Mouse (Mus musculus): Measurements from ENCODE around the gene Zfp955a. TPM values are rescaled to one million over a fixed set of nuclear protein-coding genes. Genes with fewer than 3 reads are reported as not detected.
"Not testable (repeated sequence)": the region's sequence is repeated elsewhere in the genome, so short reads cannot be mapped to it uniquely, and the experiment has no call there.

Zfp955a gene
- total RNA-seq (2021) = 1 to 10 TPM; 5.0 to 5.1 TPM
- long read RNA-seq, experiment 1, partial matches to known transcripts = 0 of 1 reads
- long read RNA-seq, experiment 1, other reads (novel, unspliced or antisense) = 1 of 1 reads
- long read RNA-seq, experiment 2, partial matches to known transcripts = 0 of 4 reads
- long read RNA-seq, experiment 2, other reads (novel, unspliced or antisense) = 0 of 4 reads

DNA sequence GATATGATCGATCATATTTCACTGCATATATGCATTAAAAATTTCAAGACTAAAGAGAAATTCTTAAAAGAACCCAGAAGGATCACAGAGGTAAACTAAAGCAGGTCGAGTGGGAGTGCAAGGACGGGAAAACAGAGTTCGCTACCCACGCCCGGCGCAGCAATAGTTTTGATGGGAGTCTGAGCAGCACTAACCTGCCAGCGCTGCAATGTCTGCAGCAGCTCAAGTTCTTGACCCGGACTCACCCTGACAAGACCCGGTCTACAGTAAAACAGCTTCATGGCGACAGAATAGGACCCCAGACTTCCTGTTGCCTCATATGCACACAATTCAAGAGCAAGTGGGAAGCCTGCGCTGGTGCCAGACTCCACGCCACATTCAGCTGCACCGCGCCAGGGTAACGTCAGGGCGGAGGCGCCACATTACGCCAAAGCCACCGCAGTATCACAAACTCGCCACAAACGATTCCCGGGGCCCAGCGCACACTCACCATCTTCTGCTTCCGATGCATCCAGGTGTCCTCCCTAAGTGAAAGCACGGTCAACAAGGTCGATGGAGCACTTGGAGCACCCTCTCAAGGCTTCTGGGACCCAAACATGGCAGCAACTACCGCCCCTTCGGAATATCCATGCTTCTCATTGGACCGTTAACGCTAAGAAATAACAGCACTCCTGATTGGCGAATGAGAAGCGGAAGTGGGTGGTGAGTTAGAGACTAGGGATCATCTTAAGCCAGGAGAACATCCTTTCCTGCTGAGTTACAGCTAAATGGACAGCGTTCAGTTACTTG is at the start of gene Zfp955a:
Zfp955a (minus strand) TSS at position 616 of the 789 bp plus-strand sequence.
- DNase-seq = not testable (repeated sequence)

GRCm38 (mm10) chr17:33289876-33290149 is 34.9 kb upstream of the Zfp955a start:
- not testable (repeated sequence) for DNase-seq

- not testable (repeated sequence) for DNase-seq
Measured at GRCm38 (mm10) chr17:33289039-33289875, 34.3 kb upstream of the Zfp955a start, which contains the start of gene Zfp955b. Gene Zfp955b, plus strand, starts transcription at chr17:33289544.

DNA sequence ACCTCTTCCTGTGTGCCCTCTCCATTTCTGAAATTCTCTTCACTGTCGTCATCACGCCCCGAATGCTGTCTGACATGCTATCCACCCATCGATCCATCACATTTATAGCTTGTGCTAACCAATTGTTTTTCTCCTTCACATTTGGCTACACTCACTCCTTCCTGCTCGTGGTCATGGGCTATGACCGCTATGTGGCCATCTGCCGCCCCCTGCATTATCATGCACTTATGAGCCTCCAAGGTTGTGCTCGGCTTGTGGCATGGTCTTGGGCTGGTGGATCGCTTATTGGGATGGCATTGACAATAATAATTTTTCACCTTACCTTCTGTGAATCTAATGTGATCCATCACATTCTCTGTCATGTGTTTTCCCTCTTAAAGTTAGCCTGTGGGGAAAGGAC is 14.0 kb upstream of the Zfp955a start:
- no peak for DNase-seq

GRCm38 (mm10) chr17:33264376-33264775 is 9.4 kb upstream of the Zfp955a start, which contains the start of gene Olfr63:
Gene Olfr63, plus strand, starts transcription at chr17:33264676.
- no peak for DNase-seq

- DNase-seq = not testable (repeated sequence)
Measured at GRCm38 (mm10) chr17:33255319-33255657, 343 bp upstream of the Zfp955a start.

GRCm38 (mm10) chr17:33236646-33237045 is 18.3 kb downstream of the Zfp955a start:
- DNase-seq = not testable (repeated sequence)

DNA sequence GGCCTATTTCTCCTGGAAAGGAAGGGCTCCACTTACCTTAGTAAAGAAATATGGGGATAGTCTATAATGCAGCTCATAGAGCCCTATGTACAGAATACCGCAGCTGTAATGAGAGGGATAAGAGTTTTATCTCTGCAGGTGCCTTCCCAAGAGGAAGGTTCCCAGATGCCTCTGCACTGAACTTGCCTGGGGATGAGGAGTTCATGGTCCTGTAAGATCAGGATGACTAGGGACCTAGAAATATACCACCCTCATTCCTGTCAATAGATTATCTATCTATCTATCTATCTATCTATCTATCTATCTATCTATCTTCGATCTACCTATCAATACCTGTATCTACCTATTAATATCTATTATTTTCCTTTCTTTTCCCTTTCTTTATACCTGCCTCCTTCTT is 33.4 kb downstream of the Zfp955a start, which contains the start of gene Olfr1564:
Olfr1564 (minus strand) TSS at position 101 of the 400 bp plus-strand sequence.
- no peak for DNase-seq

DNA sequence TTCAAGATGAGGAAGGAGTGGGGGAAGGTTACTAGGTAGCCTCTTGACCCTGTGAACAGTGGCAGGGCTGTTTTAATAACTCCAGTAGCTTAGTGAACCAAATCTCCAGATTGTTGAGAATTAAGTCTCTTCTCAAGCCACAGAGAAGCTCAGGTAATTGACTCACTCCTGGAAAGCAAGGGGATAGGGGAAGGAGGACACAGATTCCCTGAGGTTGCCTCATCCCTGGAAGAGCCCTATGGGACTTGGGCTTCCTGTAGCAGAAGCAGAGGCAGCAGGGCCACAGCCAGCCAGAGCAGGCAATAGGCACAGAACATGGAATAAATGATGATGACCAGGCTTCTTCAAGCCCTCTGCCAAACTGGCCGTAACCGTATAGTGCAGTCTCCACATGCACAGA is 63.9 kb downstream of the Zfp955a start, which contains the start of gene Olfr239:
Olfr239 (plus strand) TSS at position 301 of the 400 bp plus-strand sequence.
- not testable (repeated sequence) for DNase-seq

Other genes with a start within 250 kb of the Zfp955a start
- gene Zfp763, start 221.7 kb downstream of the Zfp955a start, total RNA-seq (2021) = 1 to 10 TPM; 1.7 to 2.8 TPM
- gene 4921501E09Rik, start 187.1 kb downstream of the Zfp955a start, total RNA-seq (2021) = not detected
- gene Zfp563, start 165.8 kb downstream of the Zfp955a start, total RNA-seq (2021) = 1 to 10 TPM; 3.2 to 3.9 TPM
- gene Morc2b, start 115.5 kb downstream of the Zfp955a start, total RNA-seq (2021) = under 1 TPM; 0.16 to 0.41 TPM
- gene Olfr55, start 86.7 kb downstream of the Zfp955a start, total RNA-seq (2021) = not detected
- gene Olfr239, start 63.8 kb downstream of the Zfp955a start, total RNA-seq (2021) = not detected
- under 1 TPM; 0.18 to 0.19 TPM for gene Olfr1564, start 33.5 kb downstream of the Zfp955a start, total RNA-seq (2021)
- not detected for gene Olfr63, start 9.5 kb upstream of the Zfp955a start, total RNA-seq (2021)
- gene Zfp955b, start 34.4 kb upstream of the Zfp955a start, total RNA-seq (2021) = 10 to 100 TPM; 10.4 to 10.9 TPM
- 1 to 10 TPM; 2.6 to 2.8 TPM for gene Zfp81, start 103.7 kb upstream of the Zfp955a start, total RNA-seq (2021)
- 1 to 10 TPM; 3.3 to 4.7 TPM for gene Zfp101, start 139.5 kb upstream of the Zfp955a start, total RNA-seq (2021)
- not detected for gene Actl9, start 177.8 kb upstream of the Zfp955a start, total RNA-seq (2021)

Measured in gastrocnemius, postnatal 25 days (tissue).